21 mouse cellular contexts compared by ENCODE assay signal in genomic region chr6:135145976-135146375, GRCm38 (mm10). TPM values are rescaled to one million over a fixed set of nuclear protein-coding genes. Genes with fewer than 3 reads are reported as not detected.
A peak's percentile ranks its signal among the peaks of the same experiment; 100 is the strongest.
DNase-seq lines count a peak whose midpoint lies in the region; ATAC-seq lines count a peak whose summit lies in the region.
"Had no signal": no experiment of that assay in that cellular context is flagged by ENCODE, and none has a peak within 500 bp of the region (broad histone marks: within the 10 kb centered on the region; RNA-seq: fewer than 3 reads in every experiment).

No protein-coding gene starts in this region.

- no peak for ATAC-seq in midbrain, embryonic 11.5 days (ENCODE audit: low FRiP score)
- no peak for ATAC-seq in midbrain, embryonic 16.5 days
- ATAC-seq: activated CD4-positive, CD25-positive, alpha-beta regulatory T cell, adult 4 months; CD4-positive, CD25-positive, alpha-beta regulatory T cell, adult 4 months; Patski had no signal

- H3K36me3 ChIP-seq in heart, embryonic 10.5 days, result no peaks in the 10 kb centered on the region; the same call in 1 of the 2 replicates
- no peaks in the 10 kb centered on the region for H3K36me3 ChIP-seq in midbrain, embryonic 11.5 days (ENCODE audit: control insufficient read depth, insufficient read depth, low read length)
- H3K36me3 ChIP-seq in midbrain, embryonic 16.5 days (ENCODE audit: control insufficient read depth, insufficient read depth, low read length), result no peaks in the 10 kb centered on the region

- H3K27me3 ChIP-seq in heart, embryonic 10.5 days (ENCODE audit: insufficient read depth, poor library complexity, severe bottlenecking), result peaks cover 14% of the 10 kb centered on the region
- no peaks in the 10 kb centered on the region for H3K27me3 ChIP-seq in midbrain, embryonic 11.5 days (ENCODE audit: control insufficient read depth, insufficient read depth, low read length)
- no peaks in the 10 kb centered on the region for H3K27me3 ChIP-seq in midbrain, embryonic 16.5 days (ENCODE audit: control insufficient read depth, insufficient read depth, low read depth, low read length)
- H3K27me3 ChIP-seq: CH12.LX, Patski had no signal

- WGBS in heart, embryonic 10.5 days, result 91% methylated on average over 5 of the region's 5 CpGs
- 93% methylated on average over 5 of the region's 5 CpGs for WGBS in midbrain, embryonic 11.5 days
- 91% methylated on average over 5 of the region's 5 CpGs for WGBS in midbrain, embryonic 16.5 days

- peaks cover 7% of the 10 kb centered on the region for H3K4me1 ChIP-seq in heart, embryonic 10.5 days
- no peaks in the 10 kb centered on the region for H3K4me1 ChIP-seq in midbrain, embryonic 11.5 days (ENCODE audit: control insufficient read depth, insufficient read depth, low read length)
- H3K4me1 ChIP-seq in midbrain, embryonic 16.5 days (ENCODE audit: control insufficient read depth, insufficient read depth, low read length), result peaks cover 7% of the 10 kb centered on the region

- H3K4me2 ChIP-seq in midbrain, embryonic 11.5 days, result no peak overlapping the region
- no peak overlapping the region for H3K4me2 ChIP-seq in midbrain, embryonic 16.5 days (ENCODE audit: low read length)

- H3K9ac ChIP-seq in midbrain, embryonic 11.5 days (ENCODE audit: low read length), result no peak overlapping the region
- no peak overlapping the region for H3K9ac ChIP-seq in midbrain, embryonic 16.5 days (ENCODE audit: low read depth, low read length)

- no peaks in the 10 kb centered on the region for H3K9me3 ChIP-seq in heart, embryonic 10.5 days
- H3K9me3 ChIP-seq in midbrain, embryonic 11.5 days (ENCODE audit: control insufficient read depth, low read length), result no peaks in the 10 kb centered on the region
- H3K9me3 ChIP-seq in midbrain, embryonic 16.5 days (replicated peaks; ENCODE audit: control insufficient read depth, low read length, poor library complexity, severe bottlenecking), result no peaks in the 10 kb centered on the region

- peak; percentile 67 for DNase-seq in heart, adult 11 months
- DNase-seq in heart, embryonic 10.5 days (ENCODE audit: low spot score), result no peak
- peak; percentile 51 for DNase-seq in midbrain, embryonic 11.5 days (ENCODE audit: low spot score, missing footprints)
- DNase-seq: adrenal gland, adult 2 months; adrenal gland, adult 8-10 months; adrenal gland, postnatal 10 days; adrenal gland, postnatal 14 days; adrenal gland, postnatal 25 days; adrenal gland, postnatal 36 days; B cell, adult 2 months; cerebellum, adult 11 months; cerebellum, adult 11-12 months; cerebellum, adult 18-20 months had no signal

- H3K27ac ChIP-seq in heart, embryonic 10.5 days, result no peak overlapping the region
- no peak overlapping the region for H3K27ac ChIP-seq in midbrain, embryonic 11.5 days (ENCODE audit: low read depth, low read length)
- no peak overlapping the region for H3K27ac ChIP-seq in midbrain, embryonic 16.5 days (ENCODE audit: low read length)

- H3K4me3 ChIP-seq in heart, embryonic 10.5 days, result no peak overlapping the region
- H3K4me3 ChIP-seq in midbrain, embryonic 11.5 days (ENCODE audit: low read depth, low read length), result no peak overlapping the region
- H3K4me3 ChIP-seq in midbrain, embryonic 16.5 days (ENCODE audit: low read depth, low read length), result no peak overlapping the region

RNA-seq across cellular contexts. Expression of gene Gprc5d, which starts 27.9 kb away (rescaled TPM):
- not detected in 2 replicates for polyA plus RNA-seq in heart, embryonic 10.5 days (2016; fragmentation: Nextera tagmentation; extraction: Ambion mirVana)
- not detected in 2 replicates for polyA plus RNA-seq in midbrain, embryonic 11.5 days (2014; fragmentation: Nextera tagmentation; extraction: Ambion mirVana)
- polyA plus RNA-seq in midbrain, embryonic 16.5 days (2015; fragmentation: Nextera tagmentation; extraction: Ambion mirVana), result not detected in 2 replicates
- polyA plus RNA-seq: activated CD4-positive, CD25-positive, alpha-beta regulatory T cell, adult 4 months; adrenal gland, adult 2 months; brain, embryonic 14.5 days; C2C12; CD4-positive, CD25-positive, alpha-beta regulatory T cell, adult 4 months; G1E; Patski had no signal

RNA-seq across cellular contexts. Expression of gene Fam234b, which starts 51.8 kb away (rescaled TPM):
- polyA plus RNA-seq in heart, embryonic 10.5 days (2016; fragmentation: Nextera tagmentation; extraction: Ambion mirVana), result 9.8 and 11.6 TPM in 2 replicates
- polyA plus RNA-seq in midbrain, embryonic 11.5 days (2014; fragmentation: Nextera tagmentation; extraction: Ambion mirVana), result 29.3 and 33.0 TPM in 2 replicates
- 123 and 139 TPM in 2 replicates for polyA plus RNA-seq in midbrain, embryonic 16.5 days (2015; fragmentation: Nextera tagmentation; extraction: Ambion mirVana)

RNA-seq across cellular contexts. Expression of gene Hebp1, which starts 51.8 kb away (rescaled TPM):
- polyA plus RNA-seq in heart, embryonic 10.5 days (2016; fragmentation: Nextera tagmentation; extraction: Ambion mirVana), result 20.7 and 21.2 TPM in 2 replicates
- 1.8 and 2.9 TPM in 2 replicates for polyA plus RNA-seq in midbrain, embryonic 11.5 days (2014; fragmentation: Nextera tagmentation; extraction: Ambion mirVana)
- polyA plus RNA-seq in midbrain, embryonic 16.5 days (2015; fragmentation: Nextera tagmentation; extraction: Ambion mirVana), result 4.6 and 5.5 TPM in 2 replicates
